Mouse (Mus musculus) heart, adult 2 months (tissue): ENCODE measurements around the gene 9930111J21Rik2.
"Not testable (repeated sequence)": the region's sequence is repeated elsewhere in the genome, so short reads cannot be mapped to it uniquely, and the experiment has no call there.

Experiments
- CTCF ChIP-seq: fragments of 200-600 bp; IDR thresholded peaks from 2 replicates; pipeline ENCODE4 v1.8.1; 2022; ENCODE audit warnings: antibody characterized with exemption, mild to moderate bottlenecking, moderate library complexity
- EP300 ChIP-seq: fragments of 200-500 bp; IDR thresholded peaks from 2 replicates; pipeline ENCODE4 v1.6.1; 2011; ENCODE audit warnings: low read depth, low read length, control low read depth; ENCODE audit not compliant: insufficient read depth
- POLR2A ChIP-seq: fragments of 200-500 bp; IDR thresholded peaks from 2 replicates; pipeline ENCODE4 v1.6.1; 2011; ENCODE audit warnings: mild to moderate bottlenecking, low read depth, low read length, control low read depth; ENCODE audit not compliant: insufficient read depth

DNA sequence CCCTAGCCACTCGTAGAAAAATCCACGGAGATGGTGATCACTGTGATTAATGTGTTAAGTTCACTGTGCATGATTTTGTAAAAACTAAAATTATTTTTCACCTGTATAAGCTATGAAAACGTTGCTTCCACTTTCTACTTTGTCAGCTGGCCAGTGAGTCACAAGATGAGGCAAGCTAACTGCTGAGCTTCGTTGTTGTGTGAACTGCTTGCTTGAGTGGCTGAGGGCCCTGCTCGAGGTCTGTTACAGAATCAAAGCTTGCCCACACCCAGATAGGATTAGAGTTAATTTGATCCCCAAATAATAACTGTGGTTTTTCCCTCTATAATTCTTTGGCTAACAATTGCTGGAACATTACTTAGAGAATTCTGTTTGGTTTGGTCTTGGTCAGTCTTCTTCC lies 71.0 kb downstream of the 9930111J21Rik2 start:
- TF ChIP-seq CTCF, POLR2A, EP300: not testable (repeated sequence)
